Mouse (Mus musculus) erythroblast, embryonic 14.5 days (primary cell): ENCODE measurements around the gene Gpc6. TPM values are rescaled to one million over a fixed set of nuclear protein-coding genes. Genes with fewer than 3 reads are reported as not detected.

ENCODE experiments used
- H3K27me3 ChIP-seq: 2 replicates; pipeline ENCODE4 v1.6.1; 2012; ENCODE audit warnings: inconsistent platforms; ENCODE audit not compliant: control insufficient read depth
- H3K36me3 ChIP-seq: 2 replicates; pipeline ENCODE4 v1.6.1; 2012; ENCODE audit warnings: mild to moderate bottlenecking, inconsistent platforms; ENCODE audit not compliant: control insufficient read depth
- H3K4me1 ChIP-seq: 2 replicates; pipeline ENCODE4 v1.6.1; 2012; ENCODE audit warnings: inconsistent platforms; ENCODE audit not compliant: control insufficient read depth
- H3K4me3 ChIP-seq: replicated peaks from 2 replicates; pipeline ENCODE3; 2012; ENCODE audit warnings: moderate library complexity, mild to moderate bottlenecking, inconsistent platforms
- H3K9me3 ChIP-seq: 2 replicates; pipeline ENCODE4 v1.6.1; 2012; ENCODE audit warnings: low read length, inconsistent platforms, mixed read lengths; ENCODE audit not compliant: control insufficient read depth
- GATA1 ChIP-seq: IDR thresholded peaks from 2 replicates; pipeline ENCODE4 v1.6.1; 2012; ENCODE audit warnings: low read length, inconsistent platforms, mixed read lengths
- TAL1 ChIP-seq: IDR thresholded peaks from 3 replicates; pipeline ENCODE4 v1.6.1; 2012; ENCODE audit warnings: low read length, inconsistent platforms, mixed read lengths
- polyA plus RNA-seq: library from polyadenylated mRNA; stranded (reverse); fragments of >175 nt; gene quantifications from 2 replicates; pipeline ENCODE4 v1.2.3, GENCODE M21; 2012

The Gpc6 gene
- polyA plus RNA-seq, 1 experiment: not detected

- no peaks in the 10 kb centered on the region for H3K4me1 ChIP-seq
Measured at GRCm38 (mm10) chr14:116979714-116980382, 54.7 kb downstream of the Gpc6 start.

GRCm38 (mm10) chr14:116981711-116982110, 56.6 kb downstream of the Gpc6 start:
- H3K4me3 ChIP-seq: no peak overlapping the region
- H3K4me1 ChIP-seq: no peaks in the 10 kb centered on the region
- H3K36me3 ChIP-seq: no peaks in the 10 kb centered on the region
- no peaks in the 10 kb centered on the region for H3K27me3 ChIP-seq
- no peak for TF ChIP-seq GATA1
- TF ChIP-seq TAL1: no peak
- 0 out of 2 replicates have a peak, but pooled peaks cover 2% of the 10 kb centered on the region for H3K9me3 ChIP-seq

More at GRCm38 (mm10) chr14:116979714-116980382, 54.7 kb downstream of the Gpc6 start:
- Histone ChIP-seq H3K27me3 (no peaks in the 10 kb centered on the region), H3K36me3 (no peaks in the 10 kb centered on the region), H3K4me3 (no peak overlapping the region), H3K9me3 (peaks cover 5% of the 10 kb centered on the region; the same call in 1 of the 2 replicates)
- TF ChIP-seq GATA1 (no peak), TAL1 (no peak)

DNA sequence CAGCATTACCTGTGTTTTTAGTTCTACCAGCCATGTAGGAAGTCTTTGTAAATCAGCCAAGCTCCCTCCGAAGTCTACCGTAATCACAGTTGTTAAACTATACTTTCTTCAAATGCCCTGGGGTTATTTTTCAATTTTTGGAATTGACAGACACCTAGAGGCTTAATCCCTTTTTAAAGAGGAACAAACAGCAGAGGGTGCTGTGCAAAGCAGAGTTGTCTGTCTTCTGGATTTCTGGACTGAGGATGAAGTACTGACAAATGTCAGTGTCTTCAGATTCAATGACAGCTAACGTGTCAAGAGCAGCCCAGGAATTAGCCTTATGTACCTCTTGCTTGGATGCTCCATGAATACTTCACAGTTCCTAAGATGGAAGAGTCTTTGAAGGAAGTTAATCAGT, 62.2 kb downstream of the Gpc6 start:
- TF ChIP-seq TAL1: no peak
- TF ChIP-seq GATA1: no peak
- H3K9me3 ChIP-seq: no peaks in the 10 kb centered on the region
- H3K27me3 ChIP-seq: no peaks in the 10 kb centered on the region
- no peaks in the 10 kb centered on the region for H3K4me1 ChIP-seq
- H3K36me3 ChIP-seq: no peaks in the 10 kb centered on the region
- H3K4me3 ChIP-seq: no peak overlapping the region

DNA sequence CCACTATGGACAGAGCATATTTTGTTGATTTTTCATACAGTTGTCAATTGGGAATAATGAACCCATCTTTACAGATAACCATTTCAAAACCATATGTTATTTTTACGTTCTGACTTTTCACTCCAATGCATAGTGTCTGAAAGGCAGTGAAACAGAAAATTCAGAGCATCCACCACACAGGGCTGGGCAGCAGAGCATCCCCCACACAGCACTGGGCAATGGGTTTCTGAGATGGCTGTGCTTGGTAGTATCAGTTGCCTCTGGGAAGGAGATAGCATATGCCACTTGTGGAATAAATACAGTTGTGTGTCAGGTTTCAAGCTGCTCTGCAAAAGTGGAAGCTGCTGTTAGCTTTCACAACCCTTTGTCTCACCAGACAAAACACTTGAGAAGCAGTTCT, 75.3 kb downstream of the Gpc6 start:
- Histone ChIP-seq H3K9me3 (no peaks in the 10 kb centered on the region; the same call in 1 of the 2 replicates), H3K27me3 (no peaks in the 10 kb centered on the region), H3K4me3 (no peak overlapping the region), H3K4me1 (no peaks in the 10 kb centered on the region), H3K36me3 (no peaks in the 10 kb centered on the region)
- TF ChIP-seq GATA1 (no peak), TAL1 (no peak)

DNA sequence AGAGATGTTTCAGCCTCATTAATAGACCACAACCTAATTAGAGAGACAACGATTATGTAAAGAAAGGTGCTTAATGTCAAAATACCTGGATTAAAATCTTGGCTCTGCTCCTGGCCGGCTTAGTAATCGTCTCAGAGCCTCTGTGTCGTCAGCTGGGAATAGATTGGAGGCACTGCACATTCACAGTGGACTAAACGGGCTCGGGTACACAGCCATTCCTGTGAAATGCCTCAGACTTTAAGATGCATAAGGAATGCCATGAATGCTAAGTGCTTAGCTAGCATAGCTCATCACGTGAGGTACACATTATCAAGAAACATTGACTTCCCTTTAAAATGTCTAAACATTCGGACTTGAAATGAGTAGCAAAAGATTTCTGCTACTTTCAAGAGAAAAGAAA, 77.2 kb downstream of the Gpc6 start:
- no peak for TF ChIP-seq GATA1
- no peak for TF ChIP-seq TAL1
- no peaks in the 10 kb centered on the region; the same call in 1 of the 2 replicates for H3K9me3 ChIP-seq
- no peaks in the 10 kb centered on the region for H3K4me1 ChIP-seq
- H3K36me3 ChIP-seq: no peaks in the 10 kb centered on the region
- no peaks in the 10 kb centered on the region for H3K27me3 ChIP-seq
- no peak overlapping the region for H3K4me3 ChIP-seq

GRCm38 (mm10) chr14:117008781-117009180, 83.7 kb downstream of the Gpc6 start:
- Histone ChIP-seq H3K36me3 (no peaks in the 10 kb centered on the region), H3K9me3 (peaks cover 3% of the 10 kb centered on the region), H3K4me1 (no peaks in the 10 kb centered on the region), H3K4me3 (no peak overlapping the region), H3K27me3 (no peaks in the 10 kb centered on the region)
- TF ChIP-seq TAL1 (no peak), GATA1 (no peak)

GRCm38 (mm10) chr14:117012969-117013368, 87.9 kb downstream of the Gpc6 start:
- no peaks in the 10 kb centered on the region for H3K4me1 ChIP-seq
- no peaks in the 10 kb centered on the region for H3K27me3 ChIP-seq
- H3K9me3 ChIP-seq: peaks cover 7% of the 10 kb centered on the region
- TF ChIP-seq GATA1 (no peak), TAL1 (no peak)
- no peaks in the 10 kb centered on the region for H3K36me3 ChIP-seq
- H3K4me3 ChIP-seq: no peak overlapping the region

- TF ChIP-seq GATA1 (no peak), TAL1 (no peak)
- Histone ChIP-seq H3K36me3 (no peaks in the 10 kb centered on the region), H3K9me3 (peaks cover 7% of the 10 kb centered on the region), H3K4me3 (no peak overlapping the region), H3K27me3 (no peaks in the 10 kb centered on the region), H3K4me1 (no peaks in the 10 kb centered on the region)
Measured at GRCm38 (mm10) chr14:117013554-117014117, 88.5 kb downstream of the Gpc6 start.

- Histone ChIP-seq H3K9me3 (peaks cover 5% of the 10 kb centered on the region), H3K27me3 (no peaks in the 10 kb centered on the region), H3K4me1 (no peaks in the 10 kb centered on the region), H3K36me3 (no peaks in the 10 kb centered on the region), H3K4me3 (no peak overlapping the region)
- TF ChIP-seq GATA1: no peak
- TF ChIP-seq TAL1: no peak
Measured at GRCm38 (mm10) chr14:117015333-117015922, 90.3 kb downstream of the Gpc6 start.
